In genomic region chr1:91702021-91702420, GRCm38 (mm10) we compare ENCODE assay signal across 18 mouse cellular contexts.
A peak's percentile ranks its signal among the peaks of the same experiment; 100 is the strongest.
DNase-seq lines count a peak whose midpoint lies in the region; ATAC-seq and TF ChIP-seq lines count a peak whose summit lies in the region.
"Had no signal": no experiment of that assay in that cellular context is flagged by ENCODE, and none has a peak within 500 bp of the region (broad histone marks: within the 10 kb centered on the region; RNA-seq: fewer than 3 reads in every experiment).

No protein-coding gene starts in this region.

- TF ChIP-seq EP300 in lung, postnatal 0 days (IDR thresholded peaks at IDR 0.05), result no peak

- H3K9me3 ChIP-seq in heart, embryonic 10.5 days, result no peaks in the 10 kb centered on the region
- H3K9me3 ChIP-seq in lung, embryonic 14.5 days (ENCODE audit: low read depth, low read length), result no peaks in the 10 kb centered on the region
- H3K9me3 ChIP-seq in lung, postnatal 0 days (ENCODE audit: low read length), result no peaks in the 10 kb centered on the region
- H3K9me3 ChIP-seq in limb, embryonic 10.5 days (replicated peaks), result no peaks in the 10 kb centered on the region
- no peaks in the 10 kb centered on the region for H3K9me3 ChIP-seq in limb, embryonic 15.5 days
- H3K9me3 ChIP-seq: embryonic facial prominence, embryonic 10.5 days; embryonic facial prominence, embryonic 12.5 days; forebrain, embryonic 13.5 days; forebrain, embryonic 15.5 days had no signal

- no peak overlapping the region for H3K27ac ChIP-seq in heart, embryonic 10.5 days
- peak overlapping the region; percentile 46; the same call in 1 of the 2 replicates for H3K27ac ChIP-seq in lung, embryonic 14.5 days (ENCODE audit: low read depth)
- no peak overlapping the region for H3K27ac ChIP-seq in lung, postnatal 0 days (ENCODE audit: low read length)
- H3K27ac ChIP-seq in limb, embryonic 10.5 days, result no peak overlapping the region
- H3K27ac ChIP-seq in limb, embryonic 15.5 days, result 0 out of 2 replicates have a peak overlapping the region, but pooled peaks have one; percentile 38
- H3K27ac ChIP-seq: embryonic facial prominence, embryonic 10.5 days; embryonic facial prominence, embryonic 12.5 days; forebrain, embryonic 13.5 days; forebrain, embryonic 15.5 days had no signal

- DNase-seq in heart, embryonic 10.5 days (ENCODE audit: low spot score), result peak; percentile 64
- DNase-seq in heart, adult 9 months (ENCODE audit: low spot score in 2 of 2), result no peak
- DNase-seq in lung, embryonic 14.5 days, result peak; percentile 33
- no peak for DNase-seq in lung, postnatal 0 days (ENCODE audit: low spot score)
- DNase-seq in limb, embryonic 10.5 days (ENCODE audit: low spot score), result peak; percentile 12
- DNase-seq in cerebellum, adult 11 months, result no peak
- DNase-seq: adrenal gland, postnatal 10 days; adrenal gland, postnatal 25 days; cerebellum, adult 11-12 months; cerebellum, adult 2 months; cerebellum, adult 9-10 months; cerebellum, postnatal 10 days; cerebellum, postnatal 25 days had no signal

- no peaks in the 10 kb centered on the region for H3K36me3 ChIP-seq in heart, embryonic 10.5 days
- no peaks in the 10 kb centered on the region for H3K36me3 ChIP-seq in lung, embryonic 14.5 days (ENCODE audit: insufficient read depth)
- no peaks in the 10 kb centered on the region for H3K36me3 ChIP-seq in lung, postnatal 0 days (ENCODE audit: insufficient read depth, low read length)
- H3K36me3 ChIP-seq in limb, embryonic 10.5 days, result no peaks in the 10 kb centered on the region
- H3K36me3 ChIP-seq in limb, embryonic 15.5 days, result no peaks in the 10 kb centered on the region
- H3K36me3 ChIP-seq: embryonic facial prominence, embryonic 10.5 days; embryonic facial prominence, embryonic 12.5 days; forebrain, embryonic 15.5 days had no signal

- no peaks in the 10 kb centered on the region for H3K27me3 ChIP-seq in heart, embryonic 10.5 days (ENCODE audit: insufficient read depth, poor library complexity, severe bottlenecking)
- H3K27me3 ChIP-seq in lung, embryonic 14.5 days (ENCODE audit: insufficient read depth, low read length), result no peaks in the 10 kb centered on the region
- no peaks in the 10 kb centered on the region for H3K27me3 ChIP-seq in lung, postnatal 0 days (replicated peaks; ENCODE audit: insufficient read depth, low read length)
- H3K27me3 ChIP-seq in limb, embryonic 10.5 days (ENCODE audit: low read depth, poor library complexity, severe bottlenecking), result no peaks in the 10 kb centered on the region
- no peaks in the 10 kb centered on the region for H3K27me3 ChIP-seq in limb, embryonic 15.5 days
- H3K27me3 ChIP-seq: embryonic facial prominence, embryonic 12.5 days; forebrain, embryonic 13.5 days; forebrain, embryonic 15.5 days had no signal

- 86% methylated on average over 6 of the region's 6 CpGs for WGBS in heart, embryonic 10.5 days
- WGBS in lung, embryonic 14.5 days, result 77% methylated on average over 6 of the region's 6 CpGs
- 64% methylated on average over 6 of the region's 6 CpGs for WGBS in lung, postnatal 0 days
- WGBS in limb, embryonic 10.5 days, result 89% methylated on average over 6 of the region's 6 CpGs
- WGBS in limb, embryonic 15.5 days, result 75% methylated on average over 6 of the region's 6 CpGs

- 0 out of 2 replicates have a peak, but pooled peaks cover 2% of the 10 kb centered on the region for H3K4me1 ChIP-seq in heart, embryonic 10.5 days
- H3K4me1 ChIP-seq in lung, embryonic 14.5 days (ENCODE audit: insufficient read depth), result no peaks in the 10 kb centered on the region
- no peaks in the 10 kb centered on the region for H3K4me1 ChIP-seq in lung, postnatal 0 days (ENCODE audit: insufficient read depth, low read depth, low read length)
- H3K4me1 ChIP-seq in limb, embryonic 10.5 days, result 0 out of 2 replicates have a peak, but pooled peaks cover under 1% of the 10 kb centered on the region
- H3K4me1 ChIP-seq in limb, embryonic 15.5 days, result peaks cover 19% of the 10 kb centered on the region
- H3K4me1 ChIP-seq: embryonic facial prominence, embryonic 10.5 days; embryonic facial prominence, embryonic 12.5 days; forebrain, embryonic 13.5 days; forebrain, embryonic 15.5 days had no signal

- ATAC-seq in lung, embryonic 14.5 days (ENCODE audit: insufficient read depth), result no peak
- no peak for ATAC-seq in lung, postnatal 0 days
- ATAC-seq in limb, embryonic 15.5 days (ENCODE audit: insufficient number of reproducible peaks, low FRiP score, low TSS enrichment, low read depth), result no peak
- ATAC-seq: forebrain, embryonic 13.5 days; forebrain, embryonic 15.5 days had no signal

- TF ChIP-seq CTCF in lung, embryonic 14.5 days (IDR thresholded peaks at IDR 0.05; ENCODE audit: low read depth), result no peak
- TF ChIP-seq CTCF in lung, postnatal 0 days (IDR thresholded peaks at IDR 0.05), result no peak

- H3K4me2 ChIP-seq in lung, embryonic 14.5 days, result no peak overlapping the region
- H3K4me2 ChIP-seq in lung, postnatal 0 days (replicated peaks; ENCODE audit: low read depth, low read length), result no peak overlapping the region
- no peak overlapping the region for H3K4me2 ChIP-seq in limb, embryonic 15.5 days
- H3K4me2 ChIP-seq: embryonic facial prominence, embryonic 12.5 days; forebrain, embryonic 13.5 days; forebrain, embryonic 15.5 days had no signal

- no peak overlapping the region for H3K4me3 ChIP-seq in heart, embryonic 10.5 days
- H3K4me3 ChIP-seq in lung, embryonic 14.5 days (ENCODE audit: low read depth, low read length), result no peak overlapping the region
- H3K4me3 ChIP-seq in lung, postnatal 0 days (ENCODE audit: low read depth, low read length), result no peak overlapping the region
- H3K4me3 ChIP-seq in limb, embryonic 10.5 days, result no peak overlapping the region
- no peak overlapping the region for H3K4me3 ChIP-seq in limb, embryonic 15.5 days
- H3K4me3 ChIP-seq: embryonic facial prominence, embryonic 10.5 days; embryonic facial prominence, embryonic 12.5 days; forebrain, embryonic 13.5 days; forebrain, embryonic 15.5 days had no signal

- H3K9ac ChIP-seq in lung, embryonic 14.5 days, result no peak overlapping the region
- no peak overlapping the region for H3K9ac ChIP-seq in lung, postnatal 0 days (replicated peaks; ENCODE audit: low read depth)
- no peak overlapping the region for H3K9ac ChIP-seq in limb, embryonic 15.5 days
- H3K9ac ChIP-seq: embryonic facial prominence, embryonic 12.5 days; forebrain, embryonic 13.5 days; forebrain, embryonic 15.5 days had no signal

Comparison
In these comparisons a context has a peak if more than half of its experiments do, and no peak if none do; other contexts are left out.
1. DNase-seq: peak in heart, embryonic 10.5 days (single experiment), lung, embryonic 14.5 days (single experiment) and limb, embryonic 10.5 days (single experiment); none in heart, adult 9 months (0 of 2), lung, postnatal 0 days (single experiment) and cerebellum, adult 11 months (single experiment).
2. H3K27ac ChIP-seq: peak in lung, embryonic 14.5 days (single experiment) and limb, embryonic 15.5 days (single experiment); none in heart, embryonic 10.5 days (single experiment), lung, postnatal 0 days (single experiment) and limb, embryonic 10.5 days (single experiment).